Mouse (Mus musculus) heart, postnatal 14 days (tissue): ENCODE data around the gene Oas1g. TPM values are rescaled to one million over a fixed set of nuclear protein-coding genes. Genes with fewer than 3 reads are reported as not detected.
A peak's percentile ranks its signal among the peaks of the same experiment; 100 is the strongest.
"Not testable (repeated sequence)": the region's sequence is repeated elsewhere in the genome, so short reads cannot be mapped to it uniquely, and the experiment has no call there.

Experiments
- DNase-seq, 2 experiments: peaks; one replicate each; pipeline ENCODE4 v3.0.0; 2021 to 2022
- intact Hi-C: fragments of 180-260 bp; cut with DNase I; formaldehyde crosslinking; loops from one replicate; pipeline ENCODE4 v1.15.1; 2025
- total RNA-seq, 2 experiments: library from RNA; stranded (reverse); gene quantifications; 2 replicates each; pipeline ENCODE4 v1.2.3; 2021

The Oas1g gene
- total RNA-seq, 2 experiments from 2014 or later = not detected

- intact Hi-C loops = loop anchor here (1.0 kb wide), 1 partner anchor 106 kb away; no protein-coding TSS in a partner anchor
- not testable (repeated sequence) for DNase-seq
These were observed 4.3 kb upstream of the Oas1g start for GRCm38 (mm10) chr5:120891566-120892242.

GRCm38 (mm10) chr5:120890991-120891390, 3.6 kb upstream of the Oas1g start:
- intact Hi-C loops = no loop called here

GRCm38 (mm10) chr5:120890026-120890425, 2.6 kb upstream of the Oas1g start:
- DNase-seq = no peak
- intact Hi-C loops = no loop called here

More at GRCm38 (mm10) chr5:120890991-120891390, 3.6 kb upstream of the Oas1g start:
- no peak for DNase-seq

- intact Hi-C loops, DNase-seq: not testable (repeated sequence)
These were observed 942 bp upstream of the Oas1g start for GRCm38 (mm10) chr5:120888294-120888815.

GRCm38 (mm10) chr5:120887831-120888230, 418 bp upstream of the Oas1g start:
- DNase-seq = no peak
- intact Hi-C loops = loop anchor here (2.0 kb wide), 1 partner anchor 15 kb away; no protein-coding TSS in a partner anchor

GRCm38 (mm10) chr5:120881681-120882080, 5.7 kb downstream of the Oas1g start:
- DNase-seq, intact Hi-C loops: not testable (repeated sequence)

- intact Hi-C loops = loop anchor here (1.0 kb wide), 1 partner anchor 19 kb away; no protein-coding TSS in a partner anchor
- not testable (repeated sequence) for DNase-seq
These were observed 8.6 kb downstream of the Oas1g start for GRCm38 (mm10) chr5:120878803-120879202.

- intact Hi-C loops, DNase-seq: not testable (repeated sequence)
These were observed 10.0 kb downstream of the Oas1g start for GRCm38 (mm10) chr5:120877407-120877806.

- DNase-seq, intact Hi-C loops: not testable (repeated sequence)
These were observed 10.6 kb downstream of the Oas1g start for GRCm38 (mm10) chr5:120876839-120877238.

- DNase-seq = no peak
- intact Hi-C loops = no loop called here
These were observed 15.9 kb downstream of the Oas1g start for GRCm38 (mm10) chr5:120871469-120871868.

GRCm38 (mm10) chr5:120870782-120871181, 16.6 kb downstream of the Oas1g start:
- intact Hi-C loops = no loop called here
- no peak for DNase-seq

GRCm38 (mm10) chr5:120870081-120870480, 17.3 kb downstream of the Oas1g start:
- DNase-seq = no peak
- intact Hi-C loops = no loop called here

GRCm38 (mm10) chr5:120869436-120870015, 17.9 kb downstream of the Oas1g start:
- intact Hi-C loops = no loop called here
- no peak for DNase-seq

GRCm38 (mm10) chr5:120865336-120865860, 22.0 kb downstream of the Oas1g start:
- no peak for DNase-seq
- intact Hi-C loops = no loop called here

- no peak for DNase-seq
- intact Hi-C loops = no loop called here
These were observed 26.3 kb downstream of the Oas1g start, which contains the start of gene Oas1h for GRCm38 (mm10) chr5:120861121-120861520. Oas1h (plus strand) TSS chr5:120861421.

- no peak for DNase-seq
- intact Hi-C loops = no loop called here
These were observed 28.2 kb downstream of the Oas1g start for GRCm38 (mm10) chr5:120859241-120859640.

- peak; percentile 12 to 43 for DNase-seq
- intact Hi-C loops = no loop called here
These were observed 37.7 kb downstream of the Oas1g start for GRCm38 (mm10) chr5:120849601-120850136.

- intact Hi-C loops = no loop called here
- no peak for DNase-seq
These were observed 40.3 kb downstream of the Oas1g start, which contains the start of gene Oas1f for GRCm38 (mm10) chr5:120847067-120847466. Oas1f (plus strand) TSS chr5:120847367.

- intact Hi-C loops = no loop called here
- DNase-seq = peak; percentile 19 to 45
These were observed 42.7 kb downstream of the Oas1g start for GRCm38 (mm10) chr5:120844713-120845112.

GRCm38 (mm10) chr5:120836731-120837585, 50.5 kb downstream of the Oas1g start:
- DNase-seq = peak; percentile 22 to 60
- intact Hi-C loops = no loop called here
